Mouse (Mus musculus): Measurements from ENCODE around the gene Kctd3. TPM values are rescaled to one million over a fixed set of nuclear protein-coding genes. Genes with fewer than 3 reads are reported as not detected.

Gene Kctd3
- 34.0 and 39.6 TPM in 2 replicates for polyA plus RNA-seq (2014; fragmentation: Nextera tagmentation; extraction: Ambion mirVana)

DNA sequence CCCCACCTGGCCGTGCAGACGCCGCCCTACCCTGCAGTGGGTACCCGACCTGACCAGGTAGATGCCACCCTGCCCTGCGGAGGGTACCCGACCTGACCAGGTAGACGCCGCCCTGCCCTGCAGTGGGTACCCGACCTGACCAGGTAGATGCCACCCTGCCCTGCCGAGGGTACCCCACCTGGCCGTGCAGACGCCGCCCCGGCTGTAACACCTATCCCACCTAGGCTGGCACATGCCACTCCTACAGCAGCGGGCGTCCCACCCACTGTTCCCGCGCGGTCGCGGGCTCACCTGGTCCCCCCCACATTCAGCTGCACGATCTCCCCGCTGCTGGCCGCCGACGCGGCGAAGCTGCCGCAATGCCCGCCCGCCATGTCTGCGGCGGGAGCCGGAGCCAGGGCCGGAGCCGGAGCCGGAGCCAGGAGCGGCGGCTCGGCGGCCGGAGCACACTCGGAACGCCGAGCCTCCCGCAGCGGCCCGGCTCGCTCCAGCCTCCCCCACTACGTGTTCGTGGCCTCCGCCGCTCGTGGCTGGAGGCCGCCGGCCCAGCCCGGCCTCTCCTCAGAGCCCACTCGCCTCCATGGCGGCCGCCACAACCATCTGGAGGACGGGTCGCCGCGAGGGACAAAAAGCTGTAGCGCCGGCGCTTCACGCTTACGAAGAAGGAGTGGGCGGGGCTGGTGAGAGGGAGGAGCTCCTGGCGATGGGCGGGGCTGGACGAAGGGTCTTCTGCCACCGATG lies at the start of gene Kctd3:
Kctd3 (minus strand) TSS at position 603 of the 741 bp plus-strand sequence.
- H3K4me3 ChIP-seq (ENCODE audit: low read depth, low read length): peak within 1 kb of the TSS; percentile 95
- H3K9ac ChIP-seq (ENCODE audit: low read length): peak within 1 kb of the TSS; percentile 94
- no peaks in the 10 kb centered on the region for H3K9me3 ChIP-seq (replicated peaks; ENCODE audit: control insufficient read depth, low read length)
- H3K27me3 ChIP-seq (replicated peaks; ENCODE audit: control insufficient read depth, insufficient read depth, low read length): 0 out of 2 replicates have a peak, but pooled peaks cover 1% of the 10 kb centered on the region
- H3K4me1 ChIP-seq (ENCODE audit: control insufficient read depth, insufficient read depth, low read length): peaks cover 8% of the 10 kb centered on the region
- H3K36me3 ChIP-seq (ENCODE audit: control insufficient read depth, insufficient read depth, low read length): no peaks in the 10 kb centered on the region
- peak within 1 kb of the TSS; percentile 95 for H3K4me2 ChIP-seq (ENCODE audit: low read length)
- H3K27ac ChIP-seq (ENCODE audit: low read depth, low read length): peak within 1 kb of the TSS; percentile 39; the same call in 1 of the 2 replicates
- peak; percentile 96 for DNase-seq (ENCODE audit: low spot score)
- WGBS: under 1% methylated on average over 74 of the region's 74 CpGs
- peak; percentile 92 for ATAC-seq

DNA sequence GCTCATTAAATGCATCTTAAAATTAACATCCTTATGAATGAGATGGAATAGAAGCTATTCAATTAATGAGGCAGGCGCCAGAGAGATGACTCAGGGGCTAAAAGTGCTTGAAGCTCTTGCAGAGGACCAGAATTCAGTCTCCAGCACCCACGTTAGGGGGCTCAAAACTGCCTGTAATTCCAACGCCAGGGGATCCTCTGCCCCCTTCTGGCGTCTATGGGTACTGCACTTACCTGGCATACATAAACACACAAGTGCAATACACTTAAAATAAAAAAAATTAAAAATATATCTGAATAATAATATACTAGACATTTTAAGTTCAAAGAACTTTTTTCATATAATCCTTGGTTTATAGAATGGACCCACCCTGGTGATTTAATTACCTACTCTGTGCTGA lies 49.8 kb upstream of the Kctd3 start:
- no peak overlapping the region for H3K27ac ChIP-seq (ENCODE audit: low read depth, low read length)

DNA sequence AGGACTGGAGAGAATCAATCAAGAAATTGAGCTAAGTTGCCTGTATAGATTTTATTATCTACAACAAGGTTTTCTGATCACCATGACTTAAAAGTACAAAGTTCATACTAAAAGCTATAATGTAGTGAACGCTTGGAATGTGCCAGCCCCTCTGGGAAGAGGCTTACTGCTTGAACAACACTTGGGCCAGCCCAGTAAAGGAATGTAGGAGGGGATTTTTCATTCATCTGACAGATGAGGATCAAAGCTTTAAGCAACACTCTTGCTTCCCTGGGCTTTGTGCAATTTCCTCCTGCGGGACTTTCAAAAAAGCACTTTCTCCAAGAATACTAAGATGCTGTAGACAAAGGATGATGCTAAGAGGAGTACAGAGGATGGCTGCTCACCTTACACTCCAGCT lies 48.3 kb upstream of the Kctd3 start:
- no peak for ATAC-seq
- WGBS: 69% methylated on average over 2 of the region's 2 CpGs
- Histone ChIP-seq H3K4me2 (ENCODE audit: low read length) (no peak overlapping the region), H3K9me3 (replicated peaks; ENCODE audit: control insufficient read depth, low read length) (no peaks in the 10 kb centered on the region), H3K4me1 (ENCODE audit: control insufficient read depth, insufficient read depth, low read length) (no peaks in the 10 kb centered on the region), H3K4me3 (ENCODE audit: low read depth, low read length) (no peak overlapping the region), H3K27me3 (replicated peaks; ENCODE audit: control insufficient read depth, insufficient read depth, low read length) (no peaks in the 10 kb centered on the region), H3K36me3 (ENCODE audit: control insufficient read depth, insufficient read depth, low read length) (no peaks in the 10 kb centered on the region), H3K9ac (ENCODE audit: low read length) (no peak overlapping the region), H3K27ac (ENCODE audit: low read depth, low read length) (no peak overlapping the region)
- DNase-seq (ENCODE audit: low spot score): no peak

More for the DNA sequence above, 49.8 kb upstream of the Kctd3 start:
- H3K4me1 ChIP-seq (ENCODE audit: control insufficient read depth, insufficient read depth, low read length): no peaks in the 10 kb centered on the region
- 56% methylated on average over 4 of the region's 4 CpGs for WGBS
- H3K9me3 ChIP-seq (replicated peaks; ENCODE audit: control insufficient read depth, low read length): no peaks in the 10 kb centered on the region
- no peak for DNase-seq (ENCODE audit: low spot score)
- no peak overlapping the region for H3K4me2 ChIP-seq (ENCODE audit: low read length)
- H3K36me3 ChIP-seq (ENCODE audit: control insufficient read depth, insufficient read depth, low read length): no peaks in the 10 kb centered on the region
- no peak overlapping the region for H3K9ac ChIP-seq (ENCODE audit: low read length)
- no peaks in the 10 kb centered on the region for H3K27me3 ChIP-seq (replicated peaks; ENCODE audit: control insufficient read depth, insufficient read depth, low read length)
- ATAC-seq: no peak
- H3K4me3 ChIP-seq (ENCODE audit: low read depth, low read length): no peak overlapping the region

DNA sequence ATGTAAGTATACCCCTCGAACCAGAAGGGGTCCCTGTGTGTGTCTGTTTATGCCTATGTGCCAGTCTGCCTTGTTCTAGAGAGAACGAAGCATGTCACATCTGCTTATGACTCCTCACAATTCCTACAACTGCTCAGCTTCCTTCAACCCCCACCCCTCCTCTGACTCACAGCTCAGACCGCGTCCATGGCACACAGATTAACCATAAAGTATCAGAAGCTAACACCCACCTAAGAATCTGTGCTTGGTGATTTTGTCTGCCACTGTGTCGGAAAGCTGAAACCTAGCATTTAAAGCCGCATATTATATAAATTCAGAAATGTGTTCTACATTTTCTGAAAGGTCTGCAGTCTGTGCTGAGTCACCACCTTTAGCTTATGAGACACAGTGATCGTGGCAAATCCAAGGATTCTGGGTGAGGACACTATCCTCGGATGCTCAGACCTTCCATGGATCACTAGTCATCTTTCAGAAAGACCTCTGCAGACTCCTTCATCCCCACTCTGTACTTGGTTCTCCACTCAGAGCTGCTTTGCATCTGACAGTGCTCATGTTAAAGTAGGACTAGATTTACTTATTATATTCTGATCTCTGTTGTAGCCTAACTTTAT lies 47.4 kb upstream of the Kctd3 start:
- no peak overlapping the region for H3K27ac ChIP-seq (ENCODE audit: low read depth, low read length)
- no peak overlapping the region for H3K4me2 ChIP-seq (ENCODE audit: low read length)
- H3K4me1 ChIP-seq (ENCODE audit: control insufficient read depth, insufficient read depth, low read length): no peaks in the 10 kb centered on the region
- no peaks in the 10 kb centered on the region for H3K27me3 ChIP-seq (replicated peaks; ENCODE audit: control insufficient read depth, insufficient read depth, low read length)
- no peak for ATAC-seq
- H3K9me3 ChIP-seq (replicated peaks; ENCODE audit: control insufficient read depth, low read length): no peaks in the 10 kb centered on the region
- no peaks in the 10 kb centered on the region for H3K36me3 ChIP-seq (ENCODE audit: control insufficient read depth, insufficient read depth, low read length)
- no peak overlapping the region for H3K4me3 ChIP-seq (ENCODE audit: low read depth, low read length)
- DNase-seq (ENCODE audit: low spot score): no peak
- 91% methylated on average over 8 of the region's 8 CpGs for WGBS
- H3K9ac ChIP-seq (ENCODE audit: low read length): no peak overlapping the region

DNA sequence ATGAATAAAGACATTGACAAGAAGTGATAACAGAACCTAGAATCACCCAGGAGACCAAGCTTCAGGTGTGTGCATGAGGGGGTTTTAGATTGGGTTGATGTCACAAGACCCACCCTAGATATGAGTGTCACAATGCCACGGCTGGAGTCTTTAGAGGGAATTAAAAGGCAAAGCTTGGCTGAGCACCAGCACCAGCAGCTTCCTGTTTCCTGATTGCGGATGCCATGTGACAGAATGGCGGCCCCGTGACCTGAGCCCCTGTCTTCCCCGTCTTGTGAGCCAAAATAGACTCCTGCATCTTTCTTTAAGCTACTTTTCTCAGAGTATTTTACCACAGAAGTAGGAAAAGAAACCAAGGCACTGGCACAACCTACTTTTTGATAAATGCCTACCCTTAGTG lies 46.5 kb upstream of the Kctd3 start:
- H3K4me3 ChIP-seq (ENCODE audit: low read depth, low read length): no peak overlapping the region
- no peak for DNase-seq (ENCODE audit: low spot score)
- 81% methylated on average over 5 of the region's 5 CpGs for WGBS
- no peak for ATAC-seq
- no peaks in the 10 kb centered on the region for H3K27me3 ChIP-seq (replicated peaks; ENCODE audit: control insufficient read depth, insufficient read depth, low read length)
- H3K36me3 ChIP-seq (ENCODE audit: control insufficient read depth, insufficient read depth, low read length): no peaks in the 10 kb centered on the region
- no peak overlapping the region for H3K27ac ChIP-seq (ENCODE audit: low read depth, low read length)
- H3K9me3 ChIP-seq (replicated peaks; ENCODE audit: control insufficient read depth, low read length): no peaks in the 10 kb centered on the region
- H3K9ac ChIP-seq (ENCODE audit: low read length): no peak overlapping the region
- no peaks in the 10 kb centered on the region for H3K4me1 ChIP-seq (ENCODE audit: control insufficient read depth, insufficient read depth, low read length)
- H3K4me2 ChIP-seq (ENCODE audit: low read length): no peak overlapping the region

DNA sequence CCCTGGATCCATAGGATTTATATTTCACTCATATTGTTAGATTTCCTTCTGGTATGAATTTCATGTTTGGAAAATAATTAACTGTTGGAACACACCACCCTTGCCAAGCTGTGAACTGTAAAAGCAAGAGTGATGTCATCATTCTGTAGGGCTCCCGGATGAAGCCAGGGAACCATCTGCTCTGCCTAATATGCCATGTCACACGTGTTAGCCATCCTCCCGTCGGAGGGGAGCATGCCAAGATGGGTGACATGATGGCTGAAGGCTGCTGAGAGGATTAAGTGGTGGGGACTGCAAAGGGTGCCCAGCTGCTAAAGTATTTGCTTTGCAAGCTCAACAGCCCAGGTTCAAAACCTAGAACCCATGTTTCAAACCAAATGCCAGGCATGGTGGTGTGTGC lies 44.5 kb upstream of the Kctd3 start:
- no peaks in the 10 kb centered on the region for H3K36me3 ChIP-seq (ENCODE audit: control insufficient read depth, insufficient read depth, low read length)
- no peaks in the 10 kb centered on the region for H3K27me3 ChIP-seq (replicated peaks; ENCODE audit: control insufficient read depth, insufficient read depth, low read length)
- no peaks in the 10 kb centered on the region for H3K4me1 ChIP-seq (ENCODE audit: control insufficient read depth, insufficient read depth, low read length)
- peak; percentile 55; the same call in 1 of the 2 replicates for ATAC-seq
- peak; percentile 73 for DNase-seq (ENCODE audit: low spot score)
- WGBS: 59% methylated on average over 4 of the region's 4 CpGs
- H3K27ac ChIP-seq (ENCODE audit: low read depth, low read length): no peak overlapping the region
- no peak overlapping the region for H3K4me2 ChIP-seq (ENCODE audit: low read length)
- H3K4me3 ChIP-seq (ENCODE audit: low read depth, low read length): no peak overlapping the region
- H3K9ac ChIP-seq (ENCODE audit: low read length): no peak overlapping the region
- H3K9me3 ChIP-seq (replicated peaks; ENCODE audit: control insufficient read depth, low read length): no peaks in the 10 kb centered on the region

DNA sequence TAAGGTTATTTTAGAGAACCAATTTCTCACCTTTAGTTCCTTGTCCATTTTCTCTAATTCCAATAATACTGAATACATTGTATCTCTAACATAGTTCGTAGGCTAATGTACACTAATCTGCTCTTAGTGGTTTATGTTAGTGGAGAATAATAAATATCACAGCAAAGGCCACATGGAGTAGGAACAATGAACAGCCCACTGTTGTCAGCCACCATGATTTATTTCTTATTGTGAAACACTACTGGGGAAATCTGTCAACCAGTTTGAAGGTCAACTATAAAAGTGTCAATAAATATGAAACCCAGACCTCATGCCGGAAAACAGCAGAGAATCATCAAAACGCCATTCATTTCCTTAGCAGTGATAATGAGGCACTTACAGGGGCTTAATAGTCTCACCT lies 42.5 kb upstream of the Kctd3 start:
- no peaks in the 10 kb centered on the region for H3K36me3 ChIP-seq (ENCODE audit: control insufficient read depth, insufficient read depth, low read length)
- WGBS: 79% methylated on average over 3 of the region's 3 CpGs

DNA sequence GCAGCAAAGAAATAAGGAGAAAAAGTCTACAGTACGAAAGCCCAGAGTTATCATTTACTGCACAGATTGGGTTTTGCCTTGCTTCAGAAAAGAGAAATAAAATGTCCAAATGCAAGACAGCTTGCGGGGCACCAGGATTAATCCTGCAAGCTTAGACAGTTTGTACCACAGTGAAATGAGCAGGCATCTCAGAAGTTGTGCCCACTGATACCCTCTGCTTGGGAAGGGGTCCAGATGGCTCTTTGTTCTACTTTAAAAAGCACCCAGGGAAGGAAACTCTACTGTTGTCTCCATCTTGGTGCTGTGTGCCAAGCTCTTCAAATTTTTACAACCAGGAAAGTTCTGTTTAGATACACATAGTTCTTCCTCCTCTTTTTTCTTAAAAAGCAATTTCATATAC lies 40.7 kb upstream of the Kctd3 start:
- H3K27me3 ChIP-seq (replicated peaks; ENCODE audit: control insufficient read depth, insufficient read depth, low read length): no peaks in the 10 kb centered on the region
- no peak overlapping the region for H3K27ac ChIP-seq (ENCODE audit: low read depth, low read length)
- no peak for DNase-seq (ENCODE audit: low spot score)
- no peak overlapping the region for H3K4me2 ChIP-seq (ENCODE audit: low read length)
- H3K9me3 ChIP-seq (replicated peaks; ENCODE audit: control insufficient read depth, low read length): no peaks in the 10 kb centered on the region
- no peak overlapping the region for H3K9ac ChIP-seq (ENCODE audit: low read length)
- H3K4me1 ChIP-seq (ENCODE audit: control insufficient read depth, insufficient read depth, low read length): no peaks in the 10 kb centered on the region
- no peak overlapping the region for H3K4me3 ChIP-seq (ENCODE audit: low read depth, low read length)
- ATAC-seq: no peak
- WGBS: 85% methylated on average over 2 of the region's 2 CpGs
- no peaks in the 10 kb centered on the region for H3K36me3 ChIP-seq (ENCODE audit: control insufficient read depth, insufficient read depth, low read length)

More for the DNA sequence above, 42.5 kb upstream of the Kctd3 start:
- H3K27ac ChIP-seq (ENCODE audit: low read depth, low read length): no peak overlapping the region
- H3K9me3 ChIP-seq (replicated peaks; ENCODE audit: control insufficient read depth, low read length): no peaks in the 10 kb centered on the region
- no peaks in the 10 kb centered on the region for H3K4me1 ChIP-seq (ENCODE audit: control insufficient read depth, insufficient read depth, low read length)
- no peak for ATAC-seq
- H3K27me3 ChIP-seq (replicated peaks; ENCODE audit: control insufficient read depth, insufficient read depth, low read length): no peaks in the 10 kb centered on the region
- DNase-seq (ENCODE audit: low spot score): no peak
- no peak overlapping the region for H3K9ac ChIP-seq (ENCODE audit: low read length)
- no peak overlapping the region for H3K4me3 ChIP-seq (ENCODE audit: low read depth, low read length)
- H3K4me2 ChIP-seq (ENCODE audit: low read length): no peak overlapping the region

DNA sequence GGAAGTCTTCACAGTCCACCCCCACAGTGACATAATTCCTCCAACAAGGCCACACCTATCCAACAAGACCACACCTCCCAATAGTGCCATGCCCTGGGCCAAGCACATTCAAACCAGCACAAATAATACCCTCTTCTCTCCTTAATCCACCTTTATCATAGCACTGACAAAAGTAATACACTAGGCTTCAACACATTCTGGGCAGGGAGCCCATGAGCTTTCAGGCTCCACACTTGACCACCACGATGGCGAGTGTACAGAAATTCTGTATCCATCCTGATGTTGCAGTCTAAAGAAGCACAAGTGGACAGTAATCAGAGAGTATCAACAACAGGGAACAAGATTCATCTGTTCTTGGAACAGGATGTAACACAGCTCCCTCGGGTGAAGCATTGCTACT lies 40.3 kb upstream of the Kctd3 start:
- H3K4me3 ChIP-seq (ENCODE audit: low read depth, low read length): no peak overlapping the region
- DNase-seq (ENCODE audit: low spot score) (no peak), ATAC-seq (no peak)
- WGBS: 86% methylated on average over 3 of the region's 3 CpGs
- no peaks in the 10 kb centered on the region for H3K9me3 ChIP-seq (replicated peaks; ENCODE audit: control insufficient read depth, low read length)
- H3K9ac ChIP-seq (ENCODE audit: low read length): no peak overlapping the region
- H3K27ac ChIP-seq (ENCODE audit: low read depth, low read length): no peak overlapping the region
- H3K36me3 ChIP-seq (ENCODE audit: control insufficient read depth, insufficient read depth, low read length): no peaks in the 10 kb centered on the region
- H3K4me2 ChIP-seq (ENCODE audit: low read length): no peak overlapping the region
- H3K27me3 ChIP-seq (replicated peaks; ENCODE audit: control insufficient read depth, insufficient read depth, low read length): no peaks in the 10 kb centered on the region
- H3K4me1 ChIP-seq (ENCODE audit: control insufficient read depth, insufficient read depth, low read length): no peaks in the 10 kb centered on the region

Measured in forebrain, embryonic 14.5 days (tissue).